Comparison of ENCODE assay signal across 14 mouse cellular contexts in the genomic region with DNA sequence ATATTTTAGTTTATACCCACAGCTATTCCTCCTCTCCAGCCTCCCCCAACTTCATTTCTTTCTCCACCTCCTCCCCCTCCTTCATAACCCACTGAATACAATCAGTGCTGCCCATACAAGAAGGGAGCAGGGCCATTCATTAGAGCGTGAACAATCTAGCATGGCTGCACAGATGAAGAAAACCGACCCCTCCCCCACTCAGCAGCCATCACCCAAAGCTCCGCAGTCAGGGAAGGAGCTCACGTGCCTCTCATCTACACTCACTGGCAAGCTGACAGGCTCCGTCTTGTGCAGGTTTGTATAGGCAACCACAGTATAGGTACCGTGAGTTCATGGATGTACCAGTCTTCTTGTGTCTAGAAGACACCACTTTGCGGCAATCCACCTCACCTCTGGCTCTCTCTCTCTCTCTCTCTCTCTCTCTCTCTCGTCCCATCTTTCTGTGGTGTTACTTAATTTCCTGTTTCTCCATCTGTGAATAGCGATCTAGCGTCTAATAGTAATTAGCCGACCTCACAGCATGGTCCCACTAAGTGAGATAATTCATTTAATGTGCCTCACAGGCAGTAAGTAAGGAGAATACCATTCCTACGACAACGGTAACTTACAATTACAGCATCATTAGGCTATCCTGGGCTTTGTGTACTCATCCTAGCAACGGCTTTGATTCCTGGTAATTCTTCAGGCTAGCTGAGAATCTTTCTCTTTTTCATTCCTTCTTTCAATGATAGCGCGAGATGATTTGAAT. TPM values are rescaled to one million over a fixed set of nuclear protein-coding genes. Genes with fewer than 3 reads are reported as not detected.
DNase-seq lines count a peak whose midpoint lies in the region; ATAC-seq and TF ChIP-seq lines count a peak whose summit lies in the region.
"Had no signal": no experiment of that assay in that cellular context is flagged by ENCODE, and none has a peak within 500 bp of the region (broad histone marks: within the 10 kb centered on the region; RNA-seq: fewer than 3 reads in every experiment).

No protein-coding gene starts in this region.

- no peak for TF ChIP-seq CTCF in hindbrain, postnatal 0 days (IDR thresholded peaks at IDR 0.05; ENCODE audit: low read depth)

- H3K9me3 ChIP-seq in limb, embryonic 12.5 days, result no peaks in the 10 kb centered on the region
- H3K9me3 ChIP-seq in limb, embryonic 10.5 days (replicated peaks), result no peaks in the 10 kb centered on the region
- no peaks in the 10 kb centered on the region for H3K9me3 ChIP-seq in forebrain, embryonic 11.5 days (ENCODE audit: control insufficient read depth, low read length)
- H3K9me3 ChIP-seq in hindbrain, postnatal 0 days (ENCODE audit: low read length), result no peaks in the 10 kb centered on the region
- H3K9me3 ChIP-seq in neural tube, embryonic 13.5 days, result no peaks in the 10 kb centered on the region
- H3K9me3 ChIP-seq: limb, embryonic 15.5 days had no signal

- H3K27ac ChIP-seq in limb, embryonic 12.5 days, result no peak overlapping the region
- H3K27ac ChIP-seq in limb, embryonic 10.5 days, result no peak overlapping the region
- H3K27ac ChIP-seq in forebrain, embryonic 11.5 days (ENCODE audit: low read depth, low read length), result 0 out of 2 replicates have a peak overlapping the region, but pooled peaks have one; percentile 0
- H3K27ac ChIP-seq in hindbrain, postnatal 0 days, result 0 out of 2 replicates have a peak overlapping the region, but pooled peaks have one; percentile 11
- H3K27ac ChIP-seq in neural tube, embryonic 13.5 days (replicated peaks), result peak overlapping the region; percentile 81
- H3K27ac ChIP-seq: limb, embryonic 15.5 days had no signal

- peak; percentile 29; the same call in 1 of the 2 replicates for ATAC-seq in limb, embryonic 12.5 days (ENCODE audit: insufficient number of reproducible peaks, insufficient read depth, low FRiP score, low TSS enrichment, low read depth)
- peak; percentile 83 for ATAC-seq in forebrain, embryonic 11.5 days (replicated peaks; ENCODE audit: low FRiP score)
- ATAC-seq in hindbrain, postnatal 0 days, result peak; percentile 69
- ATAC-seq in neural tube, embryonic 13.5 days (ENCODE audit: low read depth), result peak; percentile 72
- ATAC-seq: Patski had no signal

- H3K4me3 ChIP-seq in limb, embryonic 12.5 days (replicated peaks), result no peak overlapping the region
- no peak overlapping the region for H3K4me3 ChIP-seq in limb, embryonic 10.5 days
- H3K4me3 ChIP-seq in forebrain, embryonic 11.5 days (ENCODE audit: low read depth, low read length), result no peak overlapping the region
- H3K4me3 ChIP-seq in hindbrain, postnatal 0 days (ENCODE audit: low read length), result no peak overlapping the region
- H3K4me3 ChIP-seq in neural tube, embryonic 13.5 days, result no peak overlapping the region
- H3K4me3 ChIP-seq: limb, embryonic 15.5 days; megakaryocyte, embryonic 14.5 days had no signal

- 0 out of 2 replicates have a peak, but pooled peaks cover 4% of the 10 kb centered on the region for H3K4me1 ChIP-seq in limb, embryonic 12.5 days (replicated peaks)
- peaks cover 14% of the 10 kb centered on the region for H3K4me1 ChIP-seq in limb, embryonic 10.5 days
- no peaks in the 10 kb centered on the region; the same call in 1 of the 2 replicates for H3K4me1 ChIP-seq in forebrain, embryonic 11.5 days (replicated peaks; ENCODE audit: control insufficient read depth, insufficient read depth, low read length)
- no peaks in the 10 kb centered on the region for H3K4me1 ChIP-seq in hindbrain, postnatal 0 days (ENCODE audit: insufficient read depth, low read length)
- peaks cover 34% of the 10 kb centered on the region for H3K4me1 ChIP-seq in neural tube, embryonic 13.5 days (replicated peaks)
- H3K4me1 ChIP-seq: limb, embryonic 15.5 days; megakaryocyte, embryonic 14.5 days had no signal

- H3K36me3 ChIP-seq in limb, embryonic 12.5 days, result no peaks in the 10 kb centered on the region
- H3K36me3 ChIP-seq in limb, embryonic 10.5 days, result no peaks in the 10 kb centered on the region
- no peaks in the 10 kb centered on the region for H3K36me3 ChIP-seq in forebrain, embryonic 11.5 days (ENCODE audit: control insufficient read depth, insufficient read depth, low read length)
- H3K36me3 ChIP-seq in hindbrain, postnatal 0 days (ENCODE audit: insufficient read depth, low read length), result no peaks in the 10 kb centered on the region
- no peaks in the 10 kb centered on the region for H3K36me3 ChIP-seq in neural tube, embryonic 13.5 days
- H3K36me3 ChIP-seq: limb, embryonic 15.5 days had no signal

- H3K27me3 ChIP-seq in limb, embryonic 12.5 days, result no peaks in the 10 kb centered on the region
- H3K27me3 ChIP-seq in limb, embryonic 10.5 days (ENCODE audit: low read depth, poor library complexity, severe bottlenecking), result no peaks in the 10 kb centered on the region
- no peaks in the 10 kb centered on the region for H3K27me3 ChIP-seq in forebrain, embryonic 11.5 days (ENCODE audit: control insufficient read depth, insufficient read depth, low read length)
- H3K27me3 ChIP-seq in hindbrain, postnatal 0 days (ENCODE audit: insufficient read depth, low read length), result no peaks in the 10 kb centered on the region
- H3K27me3 ChIP-seq in neural tube, embryonic 13.5 days, result no peaks in the 10 kb centered on the region; the same call in 1 of the 2 replicates
- H3K27me3 ChIP-seq: limb, embryonic 15.5 days; Patski had no signal

- no peak for DNase-seq in limb, embryonic 10.5 days (ENCODE audit: low spot score)
- DNase-seq in forebrain, embryonic 11.5 days (ENCODE audit: low spot score), result peak; percentile 77
- peak; percentile 74 for DNase-seq in hindbrain, postnatal 0 days (ENCODE audit: low spot score)
- no peak for DNase-seq in thymus, postnatal 10 days (ENCODE audit: low spot score in 2 of 2)
- no peak for DNase-seq in layer of hippocampus, postnatal 14 days (ENCODE audit: low spot score in 2 of 2)
- no peak for DNase-seq in frontal cortex, postnatal 10 days (ENCODE audit: low spot score in 2 of 2)
- DNase-seq: cerebellum, postnatal 25 days; heart, adult 18-20 months had no signal

- WGBS in limb, embryonic 12.5 days, result 68% methylated on average over 16 of the region's 16 CpGs
- WGBS in limb, embryonic 10.5 days, result 78% methylated on average over 16 of the region's 16 CpGs
- WGBS in forebrain, embryonic 11.5 days, result 42% methylated on average over 16 of the region's 16 CpGs
- WGBS in hindbrain, postnatal 0 days, result 35% methylated on average over 16 of the region's 16 CpGs
- WGBS in neural tube, embryonic 13.5 days, result 30% methylated on average over 16 of the region's 16 CpGs

- no peak overlapping the region for H3K9ac ChIP-seq in limb, embryonic 12.5 days (replicated peaks)
- no peak overlapping the region for H3K9ac ChIP-seq in forebrain, embryonic 11.5 days (ENCODE audit: low read length)
- no peak overlapping the region for H3K9ac ChIP-seq in hindbrain, postnatal 0 days (replicated peaks; ENCODE audit: low read length)
- 0 out of 2 replicates have a peak overlapping the region, but pooled peaks have one; percentile 12 for H3K9ac ChIP-seq in neural tube, embryonic 13.5 days
- H3K9ac ChIP-seq: limb, embryonic 15.5 days had no signal

- no peak overlapping the region for H3K4me2 ChIP-seq in limb, embryonic 12.5 days
- H3K4me2 ChIP-seq in forebrain, embryonic 11.5 days (ENCODE audit: low read depth, low read length, severe bottlenecking), result peak overlapping the region; percentile 21; the same call in 1 of the 2 replicates
- no peak overlapping the region for H3K4me2 ChIP-seq in hindbrain, postnatal 0 days (ENCODE audit: low read depth, low read length)
- peak overlapping the region; percentile 27 for H3K4me2 ChIP-seq in neural tube, embryonic 13.5 days
- H3K4me2 ChIP-seq: limb, embryonic 15.5 days had no signal

RNA-seq across cellular contexts. Expression of a gene that starts 53.6 kb away (rescaled TPM):
- polyA plus RNA-seq in limb, embryonic 12.5 days (2016; fragmentation: Nextera tagmentation; extraction: Ambion mirVana), result not detected in 2 replicates
- 0.06 TPM in 1 of 2 replicates, not detected in the other for polyA plus RNA-seq in limb, embryonic 10.5 days (2016; fragmentation: Nextera tagmentation; extraction: Ambion mirVana)
- 0.08 TPM in 1 of 2 replicates, not detected in the other for polyA plus RNA-seq in forebrain, embryonic 11.5 days (2014; fragmentation: Nextera tagmentation; extraction: Ambion mirVana)
- not detected in 2 replicates for total RNA-seq in hindbrain, postnatal 0 days (2014; rRNA removed)
- polyA plus RNA-seq in hindbrain, postnatal 0 days (2015; fragmentation: Nextera tagmentation; extraction: Ambion mirVana), result not detected in 2 replicates
- 0.29 TPM in 1 of 2 replicates, not detected in the other for polyA plus RNA-seq in neural tube, embryonic 13.5 days (2015; fragmentation: Nextera tagmentation; extraction: Ambion mirVana)
- not detected for total RNA-seq in layer of hippocampus, postnatal 14 days (2021)
- total RNA-seq: heart, adult 18-20 months; layer of hippocampus, adult 18-20 months had no signal
- polyA plus RNA-seq: limb, embryonic 15.5 days had no signal

Comparison
In these comparisons a context has a peak if more than half of its experiments do, and no peak if none do; other contexts are left out.
1. ATAC-seq: peak in every context shown above with its lines; median percentile 83 in forebrain, embryonic 11.5 days; 72 in neural tube, embryonic 13.5 days; 69 in hindbrain, postnatal 0 days; 29 in limb, embryonic 12.5 days.
2. H3K27ac ChIP-seq: peak in forebrain, embryonic 11.5 days (single experiment), hindbrain, postnatal 0 days (single experiment) and neural tube, embryonic 13.5 days (single experiment); none in limb, embryonic 12.5 days (single experiment) and limb, embryonic 10.5 days (single experiment).
3. H3K4me2 ChIP-seq: peak in forebrain, embryonic 11.5 days (single experiment) and neural tube, embryonic 13.5 days (single experiment); none in limb, embryonic 12.5 days (single experiment) and hindbrain, postnatal 0 days (single experiment).
4. DNase-seq: peak in forebrain, embryonic 11.5 days (single experiment) and hindbrain, postnatal 0 days (single experiment); none in limb, embryonic 10.5 days (single experiment), thymus, postnatal 10 days (0 of 2), layer of hippocampus, postnatal 14 days (0 of 2) and frontal cortex, postnatal 10 days (0 of 2).